Mouse (Mus musculus) ES-Bruce4 (cell line): ENCODE results near the gene Mettl6. TPM values are rescaled to one million over a fixed set of nuclear protein-coding genes. Genes with fewer than 3 reads are reported as not detected.
"Not testable (repeated sequence)": the region's sequence is repeated elsewhere in the genome, so short reads cannot be mapped to it uniquely, and the experiment has no call there.

Experiments
- H3K27ac ChIP-seq: 2 replicates; pipeline ENCODE4 v1.5.1; 2012; ENCODE audit warnings: low read length, inconsistent platforms; ENCODE audit not compliant: insufficient read depth
- H3K27me3 ChIP-seq: 2 replicates; pipeline ENCODE4 v1.6.1; 2012; ENCODE audit warnings: mild to moderate bottlenecking, low read length, inconsistent platforms; ENCODE audit not compliant: control insufficient read depth, poor library complexity, insufficient read depth, severe bottlenecking
- H3K36me3 ChIP-seq: 2 replicates; pipeline ENCODE4 v1.6.1; 2012; ENCODE audit warnings: inconsistent platforms, mild to moderate bottlenecking, low read length, moderate library complexity; ENCODE audit not compliant: control insufficient read depth, poor library complexity, insufficient read depth, severe bottlenecking
- H3K4me1 ChIP-seq: one replicate; pipeline ENCODE4 v1.8.1; 2011; ENCODE audit warnings: low read length; ENCODE audit not compliant: control insufficient read depth, insufficient read depth
- H3K4me3 ChIP-seq: 2 replicates; pipeline ENCODE4 v1.5.1; 2011; ENCODE audit warnings: low read depth, mild to moderate bottlenecking, low read length
- H3K9ac ChIP-seq: 2 replicates; pipeline ENCODE4 v1.6.1; 2012; ENCODE audit warnings: low read depth, mild to moderate bottlenecking, inconsistent platforms; ENCODE audit not compliant: poor library complexity, severe bottlenecking
- H3K9me3 ChIP-seq: replicated peaks from 2 replicates; pipeline ENCODE4 v1.6.1; 2012; ENCODE audit warnings: mild to moderate bottlenecking, low read length, inconsistent platforms; ENCODE audit not compliant: control insufficient read depth, poor library complexity, insufficient read depth, severe bottlenecking
- CTCF ChIP-seq: IDR thresholded peaks from one replicate; pipeline ENCODE4 v1.8.1; 2011; ENCODE audit warnings: low read depth, low read length
- EP300 ChIP-seq: IDR thresholded peaks from 2 replicates; pipeline ENCODE4 v1.6.1; 2011; ENCODE audit warnings: low read depth, low read length; ENCODE audit not compliant: insufficient read depth
- POLR2A ChIP-seq: IDR thresholded peaks from one replicate; pipeline ENCODE4 v1.8.1; 2011; ENCODE audit warnings: low read length; ENCODE audit not compliant: insufficient read depth
- polyA plus RNA-seq: library from polyadenylated mRNA; stranded (reverse); fragments of >200 nt; gene quantifications from 2 replicates; pipeline ENCODE4 v1.2.4, GENCODE M21; 2011; ENCODE audit warnings: low read depth; ENCODE audit not compliant: missing spikeins, insufficient read depth, insufficient read length

The Mettl6 gene
- polyA plus RNA-seq, 1 experiment: 82.0 TPM

- Histone ChIP-seq H3K27me3 (no peaks in the 10 kb centered on the region), H3K9me3 (no peaks in the 10 kb centered on the region), H3K36me3 (no peaks in the 10 kb centered on the region), H3K27ac (no peak overlapping the region), H3K4me3 (no peak overlapping the region), H3K4me1 (no peaks in the 10 kb centered on the region), H3K9ac (no peak overlapping the region)
- TF ChIP-seq CTCF (peak; percentile 51), EP300 (no peak)
These were observed 39.8 kb downstream of the Mettl6 start for GRCm38 (mm10) chr14:31454849-31455566.

GRCm38 (mm10) chr14:31453946-31454345 lies 40.9 kb downstream of the Mettl6 start:
- not testable (repeated sequence) for H3K4me3 ChIP-seq

GRCm38 (mm10) chr14:31448994-31449393 lies 45.8 kb downstream of the Mettl6 start:
- no peak overlapping the region for H3K27ac ChIP-seq
- TF ChIP-seq CTCF (no peak), POLR2A (no peak), EP300 (no peak)
- H3K36me3 ChIP-seq: no peaks in the 10 kb centered on the region
- H3K4me1 ChIP-seq: no peaks in the 10 kb centered on the region
- H3K9me3 ChIP-seq: no peaks in the 10 kb centered on the region
- no peak overlapping the region for H3K4me3 ChIP-seq
- H3K27me3 ChIP-seq: no peaks in the 10 kb centered on the region
- H3K9ac ChIP-seq: no peak overlapping the region

More at GRCm38 (mm10) chr14:31453946-31454345, 40.9 kb downstream of the Mettl6 start:
- H3K4me1 ChIP-seq, H3K9me3 ChIP-seq, H3K27ac ChIP-seq, H3K9ac ChIP-seq, H3K36me3 ChIP-seq, H3K27me3 ChIP-seq: not testable (repeated sequence)

- peak; percentile 87 for TF ChIP-seq EP300
- no peak for TF ChIP-seq POLR2A
- H3K27ac ChIP-seq: peak overlapping the region; percentile 71
- no peaks in the 10 kb centered on the region for H3K9me3 ChIP-seq
- no peaks in the 10 kb centered on the region for H3K27me3 ChIP-seq
- H3K4me1 ChIP-seq: no peaks in the 10 kb centered on the region
- H3K36me3 ChIP-seq: no peaks in the 10 kb centered on the region
- H3K4me3 ChIP-seq: no peak overlapping the region
- no peak overlapping the region for H3K9ac ChIP-seq
These were observed 51.2 kb downstream of the Mettl6 start for GRCm38 (mm10) chr14:31443616-31444015.

- H3K4me3 ChIP-seq: no peak overlapping the region
- no peak for TF ChIP-seq EP300
- no peak for TF ChIP-seq CTCF
- no peak for TF ChIP-seq POLR2A
- H3K4me1 ChIP-seq: no peaks in the 10 kb centered on the region
These were observed 54.1 kb downstream of the Mettl6 start for GRCm38 (mm10) chr14:31440725-31441124.

GRCm38 (mm10) chr14:31440230-31440629 lies 54.6 kb downstream of the Mettl6 start:
- H3K9ac ChIP-seq: no peak overlapping the region
- H3K27me3 ChIP-seq: no peaks in the 10 kb centered on the region
- H3K27ac ChIP-seq: no peak overlapping the region
- no peaks in the 10 kb centered on the region for H3K9me3 ChIP-seq
- H3K36me3 ChIP-seq: no peaks in the 10 kb centered on the region
- no peak for TF ChIP-seq EP300
- peak; percentile 49 for TF ChIP-seq CTCF
- no peak overlapping the region for H3K4me3 ChIP-seq
- H3K4me1 ChIP-seq: no peaks in the 10 kb centered on the region

More at GRCm38 (mm10) chr14:31440725-31441124, 54.1 kb downstream of the Mettl6 start:
- Histone ChIP-seq H3K27me3 (no peaks in the 10 kb centered on the region), H3K27ac (no peak overlapping the region), H3K9me3 (no peaks in the 10 kb centered on the region), H3K36me3 (no peaks in the 10 kb centered on the region), H3K9ac (no peak overlapping the region)

GRCm38 (mm10) chr14:31439279-31439678 lies 55.6 kb downstream of the Mettl6 start:
- no peak overlapping the region for H3K9ac ChIP-seq
- H3K4me3 ChIP-seq: no peak overlapping the region
- H3K27ac ChIP-seq: no peak overlapping the region
- no peaks in the 10 kb centered on the region for H3K9me3 ChIP-seq
- no peaks in the 10 kb centered on the region for H3K4me1 ChIP-seq
- H3K36me3 ChIP-seq: no peaks in the 10 kb centered on the region
- no peaks in the 10 kb centered on the region for H3K27me3 ChIP-seq
- no peak for TF ChIP-seq EP300
- no peak for TF ChIP-seq POLR2A
- no peak for TF ChIP-seq CTCF
